8 mouse cellular contexts compared by ENCODE assay signal in genomic region chr11:94499661-94500152, GRCm38 (mm10). TPM values are rescaled to one million over a fixed set of nuclear protein-coding genes. Genes with fewer than 3 reads are reported as not detected.
A peak's percentile ranks its signal among the peaks of the same experiment; 100 is the strongest.
DNase-seq lines count a peak whose midpoint lies in the region; ATAC-seq and TF ChIP-seq lines count a peak whose summit lies in the region.

Gene Epn3, minus strand, starts transcription at chr11:94499974.

- TF ChIP-seq EP300 in stomach, postnatal 0 days (optimal IDR thresholded peaks at IDR 0.05): no peak

- no peaks in the 10 kb centered on the region for H3K9me3 ChIP-seq in heart, embryonic 16.5 days (replicated peaks; ENCODE audit: control insufficient read depth, low read length)
- no peaks in the 10 kb centered on the region for H3K9me3 ChIP-seq in stomach, postnatal 0 days (ENCODE audit: control insufficient read depth, low read length)

- peaks cover 6% of the 10 kb centered on the region; the same call in 1 of the 2 replicates for H3K27me3 ChIP-seq in heart, embryonic 16.5 days (ENCODE audit: control insufficient read depth, insufficient read depth, low read length)
- H3K27me3 ChIP-seq in stomach, postnatal 0 days (ENCODE audit: control insufficient read depth, insufficient read depth, low read length): no peaks in the 10 kb centered on the region

- peak; percentile 36; the same call in 1 of the 2 replicates for TF ChIP-seq CTCF in stomach, postnatal 0 days (IDR thresholded peaks at IDR 0.05; ENCODE audit: low read depth)

- no peak for DNase-seq in adrenal gland, adult 8-10 months
- peak; percentile 83 for DNase-seq in embryo, embryonic 10 days (ENCODE audit: low spot score)
- DNase-seq in kidney, postnatal 14 days: peak; percentile 74
- DNase-seq in lung, postnatal 36 days: peak; percentile 81
- peak; percentile 91 for DNase-seq in stomach, postnatal 0 days (ENCODE audit: low spot score)
- no peak for DNase-seq in gastrocnemius, adult 18-20 months (ENCODE audit: low spot score)
- no peak for DNase-seq in spleen, postnatal 14 days (ENCODE audit: low spot score in 2 of 2)

- H3K4me2 ChIP-seq in heart, embryonic 16.5 days (ENCODE audit: low read depth, low read length): peak within 1 kb of the TSS; percentile 72
- H3K4me2 ChIP-seq in stomach, postnatal 0 days (replicated peaks; ENCODE audit: low read depth): peak within 1 kb of the TSS; percentile 68

- peak within 1 kb of the TSS; percentile 87 for H3K27ac ChIP-seq in heart, embryonic 16.5 days (ENCODE audit: low read length)
- peak within 1 kb of the TSS; percentile 95 for H3K27ac ChIP-seq in stomach, postnatal 0 days (replicated peaks)

- peak; percentile 41 for ATAC-seq in heart, embryonic 16.5 days (replicated peaks; ENCODE audit: extremely low read depth, insufficient read depth, low FRiP score)
- peak; percentile 84 for ATAC-seq in stomach, postnatal 0 days (ENCODE audit: low FRiP score, low TSS enrichment)

- WGBS in heart, embryonic 16.5 days: under 1% methylated on average over 26 of the region's 26 CpGs
- under 1% methylated on average over 21 of the region's 26 CpGs for WGBS in stomach, postnatal 0 days

- H3K4me1 ChIP-seq in heart, embryonic 16.5 days (ENCODE audit: control insufficient read depth, insufficient read depth, low read length): peaks cover 40% of the 10 kb centered on the region
- H3K4me1 ChIP-seq in stomach, postnatal 0 days (replicated peaks; ENCODE audit: control insufficient read depth, insufficient read depth): 0 out of 2 replicates have a peak, but pooled peaks cover 3% of the 10 kb centered on the region

- peak within 1 kb of the TSS; percentile 70 for H3K4me3 ChIP-seq in heart, embryonic 16.5 days (ENCODE audit: low read length)
- H3K4me3 ChIP-seq in stomach, postnatal 0 days (ENCODE audit: low read depth, low read length): peak within 1 kb of the TSS; percentile 57

- H3K9ac ChIP-seq in heart, embryonic 16.5 days (ENCODE audit: low read length): peak within 1 kb of the TSS; percentile 88
- peak within 1 kb of the TSS; percentile 75 for H3K9ac ChIP-seq in stomach, postnatal 0 days (ENCODE audit: low read length)

- no peaks in the 10 kb centered on the region for H3K36me3 ChIP-seq in heart, embryonic 16.5 days (ENCODE audit: control insufficient read depth, insufficient read depth)
- no peaks in the 10 kb centered on the region; the same call in 1 of the 2 replicates for H3K36me3 ChIP-seq in stomach, postnatal 0 days (ENCODE audit: control insufficient read depth, insufficient read depth, low read length)

RNA-seq across cellular contexts. Expression of gene Epn3, which starts in this region (rescaled TPM):
- total RNA-seq in adrenal gland, adult 8-10 months (2022): 10 to 100 TPM; 45.0 to 65.6 (median 56.0) TPM
- 13.6 and 17.9 TPM in 2 replicates for polyA plus RNA-seq in heart, embryonic 16.5 days (2015; fragmentation: Nextera tagmentation; extraction: Ambion mirVana)
- polyA plus RNA-seq in stomach, postnatal 0 days (2015; fragmentation: Nextera tagmentation; extraction: Ambion mirVana): 53.4 and 60.1 TPM in 2 replicates
- not detected for total RNA-seq in gastrocnemius, adult 18-20 months (2021)

Comparison
In these comparisons a context has a peak if more than half of its experiments do, and no peak if none do; other contexts are left out.
1. RNA of gene Epn3 (total RNA-seq): 45.0 to 65.6 TPM in adrenal gland, adult 8-10 months; not detected in gastrocnemius, adult 18-20 months; every median in the first group is over 10 times any median in the second.
2. DNase-seq: peak in embryo, embryonic 10 days (single experiment), kidney, postnatal 14 days (single experiment), lung, postnatal 36 days (single experiment) and stomach, postnatal 0 days (single experiment); none in adrenal gland, adult 8-10 months (single experiment), gastrocnemius, adult 18-20 months (single experiment) and spleen, postnatal 14 days (0 of 2).